Mouse (Mus musculus) intestine, embryonic 14.5 days (tissue): ENCODE data around the gene Ehmt2. TPM values are rescaled to one million over a fixed set of nuclear protein-coding genes. Genes with fewer than 3 reads are reported as not detected.
A peak's percentile ranks its signal among the peaks of the same experiment; 100 is the strongest.

ENCODE experiments used
- ATAC-seq: fragments of 200-750 bp; cut with Nextera tagmentation; replicated peaks from 2 replicates; pipeline ENCODE4 v1.8.0; 2017; ENCODE audit warnings: low read depth, moderate number of reproducible peaks, moderate TSS enrichment, moderate library complexity; ENCODE audit not compliant: low FRiP score, low TSS enrichment
- DNase-seq: peaks from one replicate; pipeline ENCODE4 v3.0.0-alpha.2; 2018; ENCODE audit warnings: low spot score
- H3K27ac ChIP-seq: fragments of 300-500 bp; sonication (generic); 2 replicates; pipeline ENCODE4 v1.5.1; 2014; ENCODE audit warnings: low read depth, mild to moderate bottlenecking, control low read depth
- H3K27me3 ChIP-seq: fragments of 300-500 bp; sonication (generic); replicated peaks from 2 replicates; pipeline ENCODE4 v1.6.1; 2014; ENCODE audit warnings: low read length, control low read depth; ENCODE audit not compliant: control insufficient read depth, insufficient read depth
- H3K36me3 ChIP-seq: fragments of 300-500 bp; sonication (generic); 2 replicates; pipeline ENCODE4 v1.6.1; 2014; ENCODE audit warnings: low read length, control low read depth; ENCODE audit not compliant: control insufficient read depth, insufficient read depth
- H3K4me1 ChIP-seq: fragments of 300-500 bp; sonication (generic); replicated peaks from 2 replicates; pipeline ENCODE4 v1.6.1; 2014; ENCODE audit warnings: low read length, control low read depth, mixed read lengths; ENCODE audit not compliant: control insufficient read depth, insufficient read depth
- H3K4me2 ChIP-seq: fragments of 300-500 bp; sonication (generic); 2 replicates; pipeline ENCODE4 v1.6.1; 2014; ENCODE audit warnings: low read length
- H3K4me3 ChIP-seq: fragments of 300-500 bp; sonication (generic); 2 replicates; pipeline ENCODE4 v1.5.1; 2014; ENCODE audit warnings: low read depth, low read length, control low read depth, mixed read lengths
- H3K9ac ChIP-seq: fragments of 300-500 bp; sonication (generic); 2 replicates; pipeline ENCODE4 v1.6.1; 2014; ENCODE audit warnings: mild to moderate bottlenecking, low read length
- H3K9me3 ChIP-seq: fragments of 300-500 bp; sonication (generic); 2 replicates; pipeline ENCODE4 v1.6.1; 2016; ENCODE audit warnings: low read length, control low read depth; ENCODE audit not compliant: control insufficient read depth
- WGBS: fragments of 180-500 bp; shearing (Covaris S2); extraction: QIAGEN DNeasy Blood & Tissue Kit; methylation state at CpG from one replicate; pipeline ENCODE4 v1.1.7; 2014; 5-methylcytosine and 5-hydroxymethylcytosine counted together
- polyA plus RNA-seq: library from polyadenylated mRNA; unstranded; fragments of >200 nt; fragmentation: Nextera tagmentation; extraction: Ambion mirVana; gene quantifications from 2 replicates; pipeline ENCODE4 v1.2.1, GENCODE M21; 2014

Ehmt2 gene
- polyA plus RNA-seq, 1 experiment from 2014 or later = 73.4 TPM

DNA sequence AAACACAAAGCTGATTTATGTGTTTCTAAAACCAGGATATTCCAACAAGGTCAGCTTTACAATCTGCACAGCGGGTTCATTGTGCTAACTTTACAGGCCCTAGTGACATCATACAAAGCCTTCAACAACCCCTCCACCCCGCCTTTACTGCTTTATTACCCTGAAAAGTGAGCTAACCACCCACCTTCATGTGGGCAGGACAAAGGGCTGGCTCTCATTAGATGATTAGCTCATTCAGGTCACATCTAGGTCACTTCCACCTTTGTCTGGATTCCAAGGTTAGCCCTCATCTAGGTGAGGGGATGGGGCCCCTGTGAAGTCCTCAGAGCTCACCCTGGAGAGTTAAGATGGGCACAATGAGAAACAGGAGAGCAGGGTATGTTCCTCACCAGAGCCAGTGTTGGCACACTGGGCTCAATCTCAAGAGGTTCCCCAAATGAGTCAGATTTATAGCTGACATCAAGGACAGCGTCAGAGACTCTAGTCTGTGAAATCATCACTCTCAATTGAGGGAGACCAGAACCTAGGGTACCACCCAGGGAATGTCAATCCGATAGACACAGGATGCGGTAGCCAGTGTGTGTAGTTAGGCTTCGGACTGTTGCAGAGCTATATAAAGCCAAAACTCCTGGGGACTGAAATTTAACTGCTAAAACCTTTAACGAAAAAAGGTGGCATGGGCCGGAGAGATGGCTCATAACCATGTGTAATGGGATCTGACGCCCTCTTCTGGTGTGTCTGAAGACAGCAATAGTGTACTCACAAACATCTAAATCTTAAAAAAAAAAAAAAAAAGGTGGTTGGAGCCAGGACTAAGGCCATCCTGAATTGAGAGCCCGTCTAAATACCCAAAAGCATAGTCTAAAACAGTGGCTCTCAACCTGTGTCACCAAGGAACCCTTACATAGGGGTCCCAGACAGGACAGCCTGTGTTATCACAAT lies 52.5 kb downstream of the Ehmt2 start:
- H3K9me3 ChIP-seq = no peaks in the 10 kb centered on the region
- H3K4me1 ChIP-seq = peaks cover 4% of the 10 kb centered on the region; the same call in 1 of the 2 replicates
- H3K4me2 ChIP-seq = peak overlapping the region; percentile 91
- no peaks in the 10 kb centered on the region for H3K27me3 ChIP-seq
- H3K27ac ChIP-seq = peak overlapping the region; percentile 96
- WGBS = 32% methylated on average over 10 of the region's 10 CpGs
- H3K9ac ChIP-seq = peak overlapping the region; percentile 100
- H3K4me3 ChIP-seq = peak overlapping the region; percentile 100
- peak; percentile 43 for ATAC-seq
- H3K36me3 ChIP-seq = peaks cover 21% of the 10 kb centered on the region
- DNase-seq = peak; percentile 73

- H3K9me3 ChIP-seq = no peaks in the 10 kb centered on the region
- peak overlapping the region; percentile 100 for H3K4me3 ChIP-seq
- peak overlapping the region; percentile 96 for H3K27ac ChIP-seq
- DNase-seq (no peak), ATAC-seq (peak; percentile 16; the same call in 1 of the 2 replicates)
- H3K27me3 ChIP-seq = no peaks in the 10 kb centered on the region; the same call in 1 of the 2 replicates
- WGBS = under 1% methylated on average over 29 of the region's 29 CpGs
- peaks cover 4% of the 10 kb centered on the region; the same call in 1 of the 2 replicates for H3K4me1 ChIP-seq
- peaks cover 21% of the 10 kb centered on the region for H3K36me3 ChIP-seq
- peak overlapping the region; percentile 100 for H3K9ac ChIP-seq
- H3K4me2 ChIP-seq = peak overlapping the region; percentile 91
Observed at GRCm38 (mm10) chr17:34951636-34952377, 53.5 kb downstream of the Ehmt2 start.

DNA sequence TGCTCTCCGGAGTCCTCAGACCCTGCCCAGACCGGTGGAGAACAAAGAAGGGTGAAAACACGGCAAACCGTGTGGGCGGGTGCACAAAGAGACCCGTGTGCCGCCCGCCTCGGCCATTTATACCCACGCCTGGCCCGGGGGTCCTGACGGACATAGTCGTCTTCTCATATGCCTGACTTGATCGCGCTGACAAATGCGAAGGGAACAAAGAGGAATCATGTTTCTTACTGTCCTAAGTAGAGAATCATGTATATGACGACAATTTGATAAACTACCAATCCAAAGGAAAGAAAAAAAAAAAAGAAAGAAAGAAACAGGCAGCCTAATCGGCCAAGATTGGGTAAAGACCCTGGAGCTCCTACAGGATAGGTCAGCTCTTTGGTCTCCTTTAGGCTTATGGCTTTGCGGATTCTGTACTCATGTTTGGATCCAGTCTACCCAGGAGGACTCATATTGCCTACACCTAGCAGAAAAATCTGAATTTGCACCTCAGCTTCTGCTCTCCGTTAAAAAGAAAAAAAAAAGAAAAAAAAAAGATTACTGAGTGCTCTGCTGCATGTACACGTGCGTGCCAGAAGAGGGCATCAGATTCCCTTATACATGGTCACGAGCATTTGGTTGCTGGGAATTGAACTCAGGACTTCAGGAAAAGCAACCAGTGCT lies 54.2 kb downstream of the Ehmt2 start:
- ATAC-seq (peak; percentile 74), DNase-seq (peak; percentile 98)
- H3K27me3 ChIP-seq = no peaks in the 10 kb centered on the region; the same call in 1 of the 2 replicates
- peak overlapping the region; percentile 100 for H3K9ac ChIP-seq
- H3K36me3 ChIP-seq = peaks cover 21% of the 10 kb centered on the region
- H3K4me3 ChIP-seq = peak overlapping the region; percentile 100
- H3K4me1 ChIP-seq = peaks cover 4% of the 10 kb centered on the region; the same call in 1 of the 2 replicates
- under 1% methylated on average over 23 of the region's 23 CpGs for WGBS
- no peaks in the 10 kb centered on the region for H3K9me3 ChIP-seq
- peak overlapping the region; percentile 96 for H3K27ac ChIP-seq
- peak overlapping the region; percentile 91 for H3K4me2 ChIP-seq

- H3K27ac ChIP-seq = no peak overlapping the region
- H3K9me3 ChIP-seq = no peaks in the 10 kb centered on the region
- WGBS = 91% methylated on average over 3 of the region's 3 CpGs
- H3K27me3 ChIP-seq = no peaks in the 10 kb centered on the region; the same call in 1 of the 2 replicates
- DNase-seq (no peak), ATAC-seq (no peak)
- H3K4me1 ChIP-seq = peaks cover 4% of the 10 kb centered on the region; the same call in 1 of the 2 replicates
- peak overlapping the region; percentile 100; the same call in 1 of the 2 replicates for H3K4me3 ChIP-seq
- H3K36me3 ChIP-seq = peaks cover 21% of the 10 kb centered on the region
- no peak overlapping the region for H3K4me2 ChIP-seq
- H3K9ac ChIP-seq = no peak overlapping the region
Observed at GRCm38 (mm10) chr17:34953258-34953657, 55.0 kb downstream of the Ehmt2 start.

DNA sequence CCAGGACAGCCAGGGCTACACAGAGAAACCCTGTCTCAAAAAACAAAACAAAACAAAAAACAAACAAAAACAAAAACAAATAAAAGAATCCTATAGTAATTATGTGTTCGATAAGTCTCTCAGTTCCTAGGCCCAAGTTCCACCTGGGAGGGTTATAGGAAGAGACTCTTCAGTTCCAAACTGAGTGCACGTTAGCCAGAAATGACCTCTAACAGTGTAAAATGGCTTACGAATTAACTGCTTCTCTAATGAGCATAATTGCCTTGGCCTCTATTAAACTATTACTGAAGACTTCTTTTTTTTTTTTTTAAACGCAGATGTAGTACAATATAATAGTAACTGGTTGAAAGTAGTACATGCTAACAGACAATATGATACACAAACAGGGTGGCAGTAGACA lies 55.6 kb downstream of the Ehmt2 start:
- Histone ChIP-seq H3K27me3 (no peaks in the 10 kb centered on the region; the same call in 1 of the 2 replicates), H3K4me2 (no peak overlapping the region), H3K9me3 (no peaks in the 10 kb centered on the region), H3K9ac (no peak overlapping the region), H3K27ac (no peak overlapping the region), H3K36me3 (peaks cover 21% of the 10 kb centered on the region), H3K4me1 (peaks cover 4% of the 10 kb centered on the region; the same call in 1 of the 2 replicates), H3K4me3 (no peak overlapping the region)
- 94% methylated on average over 4 of the region's 4 CpGs for WGBS
- no peak for DNase-seq
- no peak for ATAC-seq

GRCm38 (mm10) chr17:34954831-34955230 lies 56.6 kb downstream of the Ehmt2 start:
- Histone ChIP-seq H3K27ac (no peak overlapping the region), H3K9ac (no peak overlapping the region), H3K4me3 (no peak overlapping the region), H3K27me3 (no peaks in the 10 kb centered on the region; the same call in 1 of the 2 replicates), H3K9me3 (no peaks in the 10 kb centered on the region), H3K4me1 (peaks cover 4% of the 10 kb centered on the region; the same call in 1 of the 2 replicates), H3K4me2 (no peak overlapping the region), H3K36me3 (peaks cover 17% of the 10 kb centered on the region)
- 79% methylated on average over 4 of the region's 4 CpGs for WGBS
- ATAC-seq = no peak
- no peak for DNase-seq

- no peaks in the 10 kb centered on the region for H3K9me3 ChIP-seq
- H3K36me3 ChIP-seq = peaks cover 6% of the 10 kb centered on the region
- H3K9ac ChIP-seq = no peak overlapping the region
- no peak overlapping the region for H3K27ac ChIP-seq
- no peak for ATAC-seq
- DNase-seq = no peak
- H3K4me1 ChIP-seq = peaks cover 7% of the 10 kb centered on the region
- no peaks in the 10 kb centered on the region; the same call in 1 of the 2 replicates for H3K27me3 ChIP-seq
- no peak overlapping the region for H3K4me3 ChIP-seq
- no peak overlapping the region for H3K4me2 ChIP-seq
- WGBS = 80% methylated on average over 3 of the region's 3 CpGs
Observed at GRCm38 (mm10) chr17:34955884-34956283, 57.6 kb downstream of the Ehmt2 start.

- ATAC-seq = no peak
- WGBS = 38% methylated on average over 1 of the region's 1 CpGs
Observed at GRCm38 (mm10) chr17:34956340-34956739, 58.1 kb downstream of the Ehmt2 start.

More at GRCm38 (mm10) chr17:34956340-34956739, 58.1 kb downstream of the Ehmt2 start:
- Histone ChIP-seq H3K4me1 (peaks cover 5% of the 10 kb centered on the region), H3K36me3 (peaks cover 2% of the 10 kb centered on the region; the same call in 1 of the 2 replicates), H3K4me3 (no peak overlapping the region), H3K9ac (no peak overlapping the region), H3K27me3 (no peaks in the 10 kb centered on the region; the same call in 1 of the 2 replicates), H3K9me3 (no peaks in the 10 kb centered on the region), H3K4me2 (no peak overlapping the region), H3K27ac (no peak overlapping the region)
- DNase-seq = no peak
